Mouse (Mus musculus) lung, adult 18-20 months (tissue): Measurements from ENCODE around the gene Phc1.
A peak's percentile ranks its signal among the peaks of the same experiment; 100 is the strongest.
"Not testable (repeated sequence)": the region's sequence is repeated elsewhere in the genome, so short reads cannot be mapped to it uniquely, and the experiment has no call there.

ENCODE experiments used
- DNase-seq, 2 experiments: peaks; one replicate each; pipeline ENCODE4 v3.0.0; 2022; ENCODE audit warnings: mixed read lengths in 2 of 2

Gene Phc1

GRCm38 (mm10) chr6:122340349-122341000 is at the start of gene Phc1:
TSS of gene Phc1 (minus strand) at chr6:122340561.
- DNase-seq: peak; percentile 7 to 24

GRCm38 (mm10) chr6:122389986-122390385 is 49.6 kb upstream of the Phc1 start:
- not testable (repeated sequence) for DNase-seq

GRCm38 (mm10) chr6:122387177-122388028 is 47.0 kb upstream of the Phc1 start:
- DNase-seq: not testable (repeated sequence)

- no peak for DNase-seq
These were observed 45.4 kb upstream of the Phc1 start for GRCm38 (mm10) chr6:122385724-122386123.

GRCm38 (mm10) chr6:122384886-122385285 is 44.5 kb upstream of the Phc1 start:
- no peak for DNase-seq

- no peak for DNase-seq
These were observed 42.9 kb upstream of the Phc1 start for GRCm38 (mm10) chr6:122383211-122383610.

- DNase-seq: no peak
These were observed 41.7 kb upstream of the Phc1 start for GRCm38 (mm10) chr6:122382046-122382445.

- DNase-seq: no peak
These were observed 27.9 kb upstream of the Phc1 start for GRCm38 (mm10) chr6:122368245-122368644.

GRCm38 (mm10) chr6:122366976-122367375 is 26.6 kb upstream of the Phc1 start:
- no peak for DNase-seq

- no peak for DNase-seq
These were observed 25.9 kb upstream of the Phc1 start for GRCm38 (mm10) chr6:122366287-122366686.

GRCm38 (mm10) chr6:122365706-122366105 is 25.3 kb upstream of the Phc1 start:
- DNase-seq: no peak

- no peak for DNase-seq
These were observed 16.7 kb upstream of the Phc1 start for GRCm38 (mm10) chr6:122357089-122357488.

GRCm38 (mm10) chr6:122355909-122356308 is 15.5 kb upstream of the Phc1 start:
- no peak for DNase-seq

- DNase-seq: not testable (repeated sequence)
These were observed 7.0 kb upstream of the Phc1 start for GRCm38 (mm10) chr6:122347326-122347725.

- DNase-seq: no peak
These were observed 6.0 kb upstream of the Phc1 start for GRCm38 (mm10) chr6:122346399-122346798.

- DNase-seq: no peak
These were observed 5.4 kb upstream of the Phc1 start for GRCm38 (mm10) chr6:122345731-122346130.

GRCm38 (mm10) chr6:122344386-122345116 is 4.2 kb upstream of the Phc1 start:
- DNase-seq: peak in 1 of 2 experiments; percentile 10

- peak in 1 of 2 experiments; percentile 18 for DNase-seq
These were observed 3.4 kb upstream of the Phc1 start for GRCm38 (mm10) chr6:122343719-122344118.

- DNase-seq: no peak
These were observed 1.8 kb upstream of the Phc1 start for GRCm38 (mm10) chr6:122342125-122342524.

- DNase-seq: peak; percentile 42 to 70
These were observed 863 bp upstream of the Phc1 start for GRCm38 (mm10) chr6:122341038-122341810.

GRCm38 (mm10) chr6:122339648-122340341 is 566 bp downstream of the Phc1 start:
- peak; percentile 79 to 82 for DNase-seq
